Mouse (Mus musculus) cerebellum, postnatal 4 days (tissue): Measurements from ENCODE around the gene Zmiz1.

Experiments used
- DNase-seq, 2 experiments: peaks; one replicate each; pipeline ENCODE4 v3.0.0; 2022; ENCODE audit warnings: low spot score in 2 of 2, mixed read lengths in 1 of 2

Zmiz1 gene

GRCm38 (mm10) chr14:25611815-25612698 lies 153.1 kb downstream of the Zmiz1 start:
- no peak for DNase-seq

- no peak for DNase-seq
Observed at GRCm38 (mm10) chr14:25613942-25614575, 155.1 kb downstream of the Zmiz1 start.

- no peak for DNase-seq
Observed at GRCm38 (mm10) chr14:25614684-25615083, 155.7 kb downstream of the Zmiz1 start.

- DNase-seq = no peak
Observed at GRCm38 (mm10) chr14:25615602-25616001, 156.6 kb downstream of the Zmiz1 start.

GRCm38 (mm10) chr14:25616009-25616723 lies 157.2 kb downstream of the Zmiz1 start:
- no peak for DNase-seq

- no peak for DNase-seq
Observed at GRCm38 (mm10) chr14:25617264-25617663, 158.3 kb downstream of the Zmiz1 start.

- no peak for DNase-seq
Observed at GRCm38 (mm10) chr14:25619066-25619762, 160.2 kb downstream of the Zmiz1 start.

- no peak for DNase-seq
Observed at GRCm38 (mm10) chr14:25620766-25621165, 161.8 kb downstream of the Zmiz1 start.

GRCm38 (mm10) chr14:25623698-25624097 lies 164.7 kb downstream of the Zmiz1 start:
- DNase-seq = peak in 1 of 2 experiments; percentile 37

GRCm38 (mm10) chr14:25624659-25625058 lies 165.7 kb downstream of the Zmiz1 start:
- no peak for DNase-seq

GRCm38 (mm10) chr14:25627599-25628255 lies 168.7 kb downstream of the Zmiz1 start:
- DNase-seq = no peak

GRCm38 (mm10) chr14:25628448-25629099 lies 169.6 kb downstream of the Zmiz1 start:
- DNase-seq = no peak

- DNase-seq = no peak
Observed at GRCm38 (mm10) chr14:25629866-25630606, 171.1 kb downstream of the Zmiz1 start.

- DNase-seq = no peak
Observed at GRCm38 (mm10) chr14:25630647-25631409, 171.8 kb downstream of the Zmiz1 start.

GRCm38 (mm10) chr14:25631481-25631880 lies 172.5 kb downstream of the Zmiz1 start:
- DNase-seq = no peak

GRCm38 (mm10) chr14:25633539-25634300 lies 174.7 kb downstream of the Zmiz1 start:
- peak in 1 of 2 experiments; percentile 57 for DNase-seq

GRCm38 (mm10) chr14:25634328-25634727 lies 175.3 kb downstream of the Zmiz1 start:
- no peak for DNase-seq

GRCm38 (mm10) chr14:25635746-25636145 lies 176.8 kb downstream of the Zmiz1 start:
- no peak for DNase-seq
